ENCODE assay signal across 8 mouse cellular contexts in genomic region chrX:155337567-155337904, GRCm38 (mm10). TPM values are rescaled to one million over a fixed set of nuclear protein-coding genes. Genes with fewer than 3 reads are reported as not detected.
A peak's percentile ranks its signal among the peaks of the same experiment; 100 is the strongest.
DNase-seq lines count a peak whose midpoint lies in the region; ATAC-seq and TF ChIP-seq lines count a peak whose summit lies in the region.

No protein-coding gene starts in this region.

- H3K36me3 ChIP-seq in kidney, postnatal 0 days (ENCODE audit: insufficient read depth, low read length): no peaks in the 10 kb centered on the region
- no peaks in the 10 kb centered on the region for H3K36me3 ChIP-seq in hindbrain, embryonic 14.5 days (replicated peaks; ENCODE audit: control insufficient read depth, insufficient read depth)
- H3K36me3 ChIP-seq in midbrain, embryonic 15.5 days (replicated peaks): no peaks in the 10 kb centered on the region

- no peaks in the 10 kb centered on the region for H3K9me3 ChIP-seq in kidney, postnatal 0 days (replicated peaks; ENCODE audit: low read length)
- H3K9me3 ChIP-seq in hindbrain, embryonic 14.5 days (ENCODE audit: control insufficient read depth, low read length): no peaks in the 10 kb centered on the region
- no peaks in the 10 kb centered on the region for H3K9me3 ChIP-seq in midbrain, embryonic 15.5 days

- 29% methylated on average over 7 of the region's 7 CpGs for WGBS in kidney, postnatal 0 days
- WGBS in hindbrain, embryonic 14.5 days: 13% methylated on average over 7 of the region's 7 CpGs
- 27% methylated on average over 7 of the region's 7 CpGs for WGBS in midbrain, embryonic 15.5 days

- no peak for TF ChIP-seq CTCF in kidney, postnatal 0 days (IDR thresholded peaks at IDR 0.05; ENCODE audit: low read depth)

- H3K4me1 ChIP-seq in kidney, postnatal 0 days (replicated peaks; ENCODE audit: insufficient read depth, low read length): no peaks in the 10 kb centered on the region
- H3K4me1 ChIP-seq in hindbrain, embryonic 14.5 days (replicated peaks; ENCODE audit: control insufficient read depth, insufficient read depth, low read length): peaks cover 4% of the 10 kb centered on the region; the same call in 1 of the 2 replicates
- H3K4me1 ChIP-seq in midbrain, embryonic 15.5 days: no peaks in the 10 kb centered on the region

- intact Hi-C loops in left cerebral cortex, postnatal 14 days (cut with DNase I): no loop called here

- H3K27me3 ChIP-seq in kidney, postnatal 0 days (ENCODE audit: insufficient read depth, low read length): no peaks in the 10 kb centered on the region
- H3K27me3 ChIP-seq in hindbrain, embryonic 14.5 days (ENCODE audit: control insufficient read depth, insufficient read depth, low read length): no peaks in the 10 kb centered on the region
- no peaks in the 10 kb centered on the region for H3K27me3 ChIP-seq in midbrain, embryonic 15.5 days (replicated peaks)

- peak overlapping the region; percentile 82; the same call in 1 of the 2 replicates for H3K27ac ChIP-seq in kidney, postnatal 0 days
- H3K27ac ChIP-seq in hindbrain, embryonic 14.5 days: no peak overlapping the region
- H3K27ac ChIP-seq in midbrain, embryonic 15.5 days: no peak overlapping the region

- H3K4me2 ChIP-seq in kidney, postnatal 0 days (ENCODE audit: low read length): peak overlapping the region; percentile 59
- H3K4me2 ChIP-seq in hindbrain, embryonic 14.5 days (replicated peaks): peak overlapping the region; percentile 53
- peak overlapping the region; percentile 61 for H3K4me2 ChIP-seq in midbrain, embryonic 15.5 days

- no peak for ATAC-seq in kidney, postnatal 0 days (replicated peaks; ENCODE audit: low FRiP score, low read depth)
- ATAC-seq in hindbrain, embryonic 14.5 days (ENCODE audit: low FRiP score): no peak
- no peak; the same call in 1 of the 2 replicates for ATAC-seq in midbrain, embryonic 15.5 days (replicated peaks)
- ATAC-seq in activated CD4-positive, CD25-positive, alpha-beta regulatory T cell, adult 4 months: no peak

- H3K4me3 ChIP-seq in kidney, postnatal 0 days (replicated peaks; ENCODE audit: low read depth, low read length): peak overlapping the region; percentile 52
- peak overlapping the region; percentile 55 for H3K4me3 ChIP-seq in hindbrain, embryonic 14.5 days (replicated peaks; ENCODE audit: low read length)
- H3K4me3 ChIP-seq in midbrain, embryonic 15.5 days: peak overlapping the region; percentile 65

- H3K9ac ChIP-seq in kidney, postnatal 0 days (ENCODE audit: low read depth, low read length): peak overlapping the region; percentile 67
- H3K9ac ChIP-seq in hindbrain, embryonic 14.5 days: peak overlapping the region; percentile 65
- peak overlapping the region; percentile 57 for H3K9ac ChIP-seq in midbrain, embryonic 15.5 days

- DNase-seq in kidney, postnatal 0 days (ENCODE audit: low spot score): no peak
- DNase-seq in kidney, postnatal 10 days: no peak
- peak; percentile 5 for DNase-seq in c-Kit-positive CD71-positive TER-119-negative erythroid progenitor cells, embryonic 14.5 days (ENCODE audit: low read depth)
- no peak for DNase-seq in hindbrain, embryonic 14.5 days (ENCODE audit: low spot score)
- DNase-seq in urinary bladder, postnatal 10 days (ENCODE audit: low spot score): no peak
- DNase-seq in left cerebral cortex, postnatal 14 days (ENCODE audit: low spot score in 2 of 2): no peak

RNA-seq across cellular contexts. Expression of gene Prdx4, which starts 3.0 kb away (rescaled TPM):
- 281 and 291 TPM in 2 replicates for polyA plus RNA-seq in kidney, postnatal 0 days (2015; fragmentation: Nextera tagmentation; extraction: Ambion mirVana)
- polyA plus RNA-seq in hindbrain, embryonic 14.5 days (2014; fragmentation: Nextera tagmentation; extraction: Ambion mirVana): 115 and 125 TPM in 2 replicates
- 81.6 and 81.8 TPM in 2 replicates for polyA plus RNA-seq in midbrain, embryonic 15.5 days (2015; fragmentation: Nextera tagmentation; extraction: Ambion mirVana)
- 10 to 100 TPM; 25.2 to 28.3 TPM for total RNA-seq in left cerebral cortex, postnatal 14 days (2021)
- 10 to 100 TPM; 53.5 to 53.6 TPM for polyA plus RNA-seq in activated CD4-positive, CD25-positive, alpha-beta regulatory T cell, adult 4 months (2017; shearing (Covaris generic))
